Mouse (Mus musculus) CD4-positive helper T cell, adult 2 months (primary cell): ENCODE measurements around the gene Pipox.

Experiments
- DNase-seq: peaks from one replicate; pipeline ENCODE4 v3.0.0-alpha.2; 2012; ENCODE audit warnings: low read depth, missing footprints, low spot score

The Pipox gene

DNA sequence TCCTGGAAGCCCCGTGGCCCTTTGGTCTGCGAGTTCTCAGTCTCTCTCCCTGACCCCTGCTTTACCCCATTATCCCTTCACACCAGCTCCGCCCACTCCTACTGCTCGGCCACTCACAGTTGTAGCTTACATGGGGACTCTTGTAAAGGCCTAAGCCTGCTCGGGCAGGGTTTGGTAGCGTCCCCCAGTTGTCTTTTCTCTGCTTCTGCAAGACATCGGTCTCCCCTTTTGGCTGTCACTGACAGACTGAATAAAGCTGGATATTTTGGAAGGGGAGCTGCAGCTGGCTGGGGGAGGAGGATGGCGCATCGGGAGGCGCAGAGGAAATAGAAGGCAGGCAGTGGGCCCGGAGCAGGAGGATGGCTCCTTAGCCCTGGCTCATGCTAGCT, 17.1 kb downstream of the Pipox start:
- no peak for DNase-seq

- no peak for DNase-seq
Observed at GRCm38 (mm10) chr11:77875847-77876759, 17.8 kb downstream of the Pipox start.

DNA sequence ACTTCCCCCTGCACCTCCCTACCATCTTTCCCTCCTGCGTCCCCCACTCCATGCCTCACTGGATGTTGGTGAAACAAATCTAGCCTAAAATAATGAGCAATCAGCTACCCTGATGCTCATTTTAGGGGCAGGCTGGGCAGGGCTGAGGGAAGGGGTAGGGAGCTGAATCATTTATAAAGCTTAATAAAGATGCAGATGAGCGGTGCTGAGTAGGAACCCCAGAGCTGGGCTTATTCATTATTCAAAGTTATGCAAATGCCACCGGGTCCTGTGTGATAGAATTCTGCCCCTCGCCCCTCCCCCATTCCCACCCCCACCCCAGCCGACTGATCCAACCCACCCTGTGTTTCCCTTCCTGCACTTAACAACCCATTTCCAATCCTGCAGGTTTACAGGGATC, 18.6 kb downstream of the Pipox start:
- DNase-seq: no peak

DNA sequence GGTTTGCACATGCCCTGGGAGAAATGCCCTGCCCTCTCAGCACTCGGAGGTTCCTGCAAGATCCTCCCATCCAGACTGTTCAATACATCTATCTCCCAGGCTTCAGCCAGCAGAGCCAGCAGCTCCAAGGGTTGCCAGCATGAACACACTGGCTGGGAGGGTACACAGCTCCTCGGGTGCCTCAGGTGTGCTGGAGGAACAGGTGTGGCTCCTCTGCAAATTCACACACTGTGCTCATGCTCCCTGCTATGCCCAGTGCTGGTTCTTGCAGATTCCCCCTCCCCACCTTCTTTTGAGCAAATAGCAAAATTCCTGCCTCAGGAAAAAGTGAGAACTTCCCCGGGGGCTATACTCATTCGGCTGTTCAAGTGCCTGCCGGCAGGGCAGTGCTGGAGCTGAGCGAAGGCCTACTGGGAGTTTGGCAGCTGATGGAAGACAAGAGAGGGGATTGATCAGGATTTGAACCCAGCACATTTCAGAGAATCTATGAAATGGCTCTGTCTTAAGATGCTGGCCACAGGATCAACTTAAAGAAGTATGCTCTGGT, 19.1 kb downstream of the Pipox start:
- no peak for DNase-seq

GRCm38 (mm10) chr11:77873116-77873515, 20.8 kb downstream of the Pipox start:
- DNase-seq: no peak

- DNase-seq: no peak
Observed at GRCm38 (mm10) chr11:77872685-77873084, 21.2 kb downstream of the Pipox start.

DNA sequence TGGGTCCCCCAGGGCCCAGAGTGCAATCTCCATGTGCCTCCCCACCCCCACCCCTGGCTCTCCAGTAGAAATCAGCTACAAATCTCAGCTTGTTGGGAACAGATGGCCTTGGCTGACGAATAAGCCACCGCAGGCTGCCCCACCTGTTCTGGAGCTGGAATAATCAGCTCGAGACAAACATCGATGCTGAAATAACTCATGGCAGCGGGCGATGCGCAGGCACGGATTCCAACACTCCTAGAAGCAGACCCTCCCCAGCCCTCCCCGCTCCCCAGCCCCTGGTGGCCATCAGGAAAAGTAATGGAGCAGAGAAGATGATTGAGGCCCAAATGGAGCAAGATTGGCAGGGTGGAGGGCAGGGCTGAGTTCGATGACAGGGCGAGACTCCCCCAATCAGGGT, 21.7 kb downstream of the Pipox start:
- DNase-seq: no peak

DNA sequence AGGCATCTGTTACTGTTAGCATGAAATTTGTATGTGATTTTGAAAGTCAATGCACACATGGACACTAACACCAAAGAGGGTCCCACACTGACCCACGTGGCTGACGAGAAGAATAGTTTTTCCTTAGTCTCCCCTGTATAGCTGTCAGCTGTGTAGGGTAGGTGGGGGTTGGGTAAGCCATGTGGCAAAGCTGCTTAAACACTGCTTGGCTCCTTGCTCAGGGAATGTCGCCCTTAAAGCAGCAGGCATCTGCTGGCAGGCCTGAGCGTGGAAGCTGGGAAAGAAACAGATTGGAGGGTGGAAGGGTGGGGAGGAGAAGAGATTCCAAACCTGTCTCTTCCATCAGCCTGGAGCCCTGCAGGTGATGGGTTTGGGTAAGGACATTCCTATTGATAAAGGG, 22.5 kb downstream of the Pipox start:
- DNase-seq: no peak

- no peak for DNase-seq
Observed at GRCm38 (mm10) chr11:77867419-77868083, 26.3 kb downstream of the Pipox start.

DNA sequence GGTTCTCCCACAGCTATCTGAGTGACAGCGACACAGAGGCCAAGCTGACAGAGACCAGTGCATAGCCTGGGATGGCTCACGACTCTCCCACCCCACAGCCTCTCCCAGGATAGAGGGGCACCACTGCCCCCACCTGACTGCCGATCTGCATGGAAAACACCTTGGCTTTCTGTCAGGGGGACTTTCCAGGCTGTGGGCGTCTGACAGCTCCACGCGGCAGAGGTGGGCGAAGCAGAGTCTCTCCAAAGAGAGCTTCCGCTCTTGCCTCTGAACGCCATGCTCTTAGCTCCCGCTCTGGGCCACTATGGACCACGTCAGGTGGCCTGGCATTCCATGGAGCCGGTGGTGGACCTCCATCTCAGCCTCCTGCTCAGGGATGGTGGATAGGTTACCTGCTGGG, 29.1 kb downstream of the Pipox start:
- DNase-seq: no peak

GRCm38 (mm10) chr11:77862887-77863286, 31.0 kb downstream of the Pipox start:
- DNase-seq: no peak

GRCm38 (mm10) chr11:77860947-77861346, 32.9 kb downstream of the Pipox start:
- no peak for DNase-seq

DNA sequence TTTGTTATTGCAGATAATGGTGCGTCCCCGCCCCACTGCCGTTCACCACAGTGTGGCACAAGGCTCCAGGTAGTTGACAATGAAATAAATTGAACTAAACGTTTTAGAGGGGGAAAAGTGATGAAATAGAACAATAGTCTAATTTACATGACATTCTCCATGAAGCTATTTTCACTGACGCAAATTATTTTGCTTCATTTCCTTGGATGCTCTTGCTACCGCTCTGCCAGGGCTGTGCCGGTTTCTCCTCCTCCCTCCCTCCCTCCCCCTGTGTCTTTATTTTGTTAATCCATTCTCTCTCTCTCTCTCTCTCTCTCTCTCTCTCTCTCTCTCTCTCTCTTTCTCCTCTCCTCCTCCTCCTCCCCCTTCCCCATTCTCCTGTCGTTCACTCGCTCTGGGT, 35.3 kb downstream of the Pipox start:
- DNase-seq: no peak

DNA sequence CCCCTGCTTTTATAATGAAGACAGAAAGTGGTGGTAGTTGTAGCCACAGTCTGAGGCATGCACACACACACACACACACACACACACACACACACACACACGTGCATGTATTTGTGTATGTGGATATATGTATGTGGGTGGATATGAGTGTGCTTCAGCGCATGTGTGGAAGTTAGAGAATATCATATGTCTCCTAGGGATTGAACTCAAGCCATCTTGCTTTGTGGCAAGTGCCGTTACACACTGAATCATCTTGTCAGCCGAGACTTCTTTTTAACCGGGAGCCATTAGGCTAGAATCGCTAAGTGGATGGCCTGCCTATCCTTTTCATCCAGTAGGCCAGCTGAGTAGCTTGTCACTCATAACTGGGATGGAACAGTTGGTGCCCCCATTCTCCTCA, 36.8 kb downstream of the Pipox start:
- no peak for DNase-seq

DNA sequence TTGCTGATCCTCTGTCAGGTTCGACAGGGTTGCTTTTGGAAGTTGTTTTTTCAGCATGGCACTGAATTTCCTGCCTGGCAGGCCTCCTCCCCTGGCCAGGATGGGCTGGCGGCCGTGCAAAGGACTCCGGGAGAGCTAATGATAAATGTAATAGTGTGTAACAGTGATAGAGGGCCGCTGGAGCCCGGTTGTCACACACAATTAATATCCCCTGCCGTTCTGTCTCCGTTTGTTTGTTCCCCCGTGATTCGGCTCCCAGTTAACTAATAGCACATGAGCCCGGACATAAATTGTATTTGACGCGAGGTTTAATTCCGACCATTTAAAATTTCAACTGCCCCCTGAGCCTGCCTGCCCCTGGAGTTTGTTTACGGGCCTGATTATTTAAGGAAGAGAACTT, 38.5 kb downstream of the Pipox start:
- no peak for DNase-seq

- no peak for DNase-seq
Observed at GRCm38 (mm10) chr11:77854641-77855040, 39.3 kb downstream of the Pipox start.

GRCm38 (mm10) chr11:77852941-77853668, 40.8 kb downstream of the Pipox start:
- no peak for DNase-seq

DNA sequence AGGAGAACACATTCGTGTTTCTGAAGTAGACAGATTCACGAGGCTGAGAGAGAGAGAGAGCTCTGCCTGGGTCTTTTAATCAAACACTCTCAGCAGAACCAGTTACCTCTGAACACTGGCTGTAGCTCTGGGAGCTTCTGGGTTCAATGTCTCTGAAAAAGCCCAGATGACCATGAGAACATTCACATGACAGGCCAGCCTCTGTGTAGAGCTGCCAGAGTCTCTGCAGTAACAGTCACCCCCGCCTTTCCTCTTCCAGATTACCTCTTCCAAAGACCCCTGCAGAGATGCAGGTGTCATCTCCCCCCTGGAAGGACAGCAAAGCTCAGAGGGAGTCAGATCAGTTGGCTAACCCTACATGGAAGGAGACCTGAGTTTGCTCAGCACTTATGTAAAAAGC, 41.7 kb downstream of the Pipox start:
- no peak for DNase-seq

- no peak for DNase-seq
Observed at GRCm38 (mm10) chr11:77851483-77852010, 42.3 kb downstream of the Pipox start.

DNA sequence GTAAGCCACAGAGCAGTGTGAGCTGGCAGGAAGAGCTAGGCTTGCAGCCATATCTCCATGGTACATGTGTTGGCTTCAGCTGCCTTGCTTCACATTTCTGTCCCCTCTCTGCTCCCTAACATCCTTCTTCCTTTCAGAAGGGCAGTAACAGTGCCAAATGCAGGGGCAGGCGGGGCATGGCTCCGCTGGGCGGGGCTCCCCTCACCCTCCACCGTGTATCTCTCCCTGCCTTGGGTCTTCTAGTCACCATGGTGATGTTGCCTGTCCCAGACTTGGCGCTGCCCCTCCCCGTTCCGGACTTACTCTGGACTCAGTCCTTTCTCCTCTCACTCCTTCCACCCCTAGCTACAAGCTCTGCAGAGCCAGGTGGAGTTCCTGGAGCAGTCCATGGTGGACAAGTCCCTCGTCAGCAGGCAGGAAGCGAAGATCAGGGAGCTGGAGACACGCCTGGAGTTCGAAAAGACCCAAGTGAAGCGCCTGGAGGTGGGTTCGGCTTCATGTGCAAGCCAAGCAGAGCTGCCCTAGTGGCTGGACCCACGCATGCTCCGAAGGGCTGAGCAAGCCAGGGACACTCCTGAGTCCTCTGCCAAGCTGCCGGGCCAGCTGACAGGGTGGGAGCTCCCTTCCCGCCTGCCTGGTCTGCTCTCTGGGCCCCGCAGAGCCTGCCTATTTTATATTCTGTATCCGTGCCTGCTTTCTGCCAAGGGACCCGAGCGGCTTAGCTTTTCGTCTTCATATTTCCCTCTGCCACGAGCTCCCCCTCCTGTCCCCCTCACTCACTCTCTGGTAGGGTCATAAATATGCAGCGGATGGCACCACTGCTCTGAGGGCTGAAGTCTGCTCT, 43.3 kb downstream of the Pipox start:
- no peak for DNase-seq

DNA sequence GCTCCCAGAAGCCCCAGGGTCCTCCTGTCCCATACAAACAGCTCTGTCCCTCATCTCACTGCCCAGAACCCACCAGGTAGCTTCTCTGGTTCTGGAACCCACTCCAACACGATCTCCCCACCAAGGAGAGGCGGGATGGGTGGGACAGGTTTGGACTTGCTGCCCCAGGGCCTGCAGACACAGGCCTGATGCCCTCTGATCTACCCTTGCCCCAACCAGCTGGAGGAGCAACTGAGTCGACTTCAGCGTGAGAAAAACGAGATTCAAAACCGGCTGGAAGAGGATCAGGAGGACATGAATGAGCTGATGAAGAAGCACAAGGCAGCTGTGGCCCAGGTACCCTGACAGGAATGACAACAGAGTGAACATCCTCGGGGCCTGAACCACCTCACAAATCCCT, 44.7 kb downstream of the Pipox start:
- no peak for DNase-seq
